Mouse (Mus musculus): ENCODE results near the gene Cdh18. TPM values are rescaled to one million over a fixed set of nuclear protein-coding genes. Genes with fewer than 3 reads are reported as not detected.
A peak's percentile ranks its signal among the peaks of the same experiment; 100 is the strongest.

Gene Cdh18
- 13.0 and 14.0 TPM in 2 replicates for polyA plus RNA-seq (2012; rRNA removed)

DNA sequence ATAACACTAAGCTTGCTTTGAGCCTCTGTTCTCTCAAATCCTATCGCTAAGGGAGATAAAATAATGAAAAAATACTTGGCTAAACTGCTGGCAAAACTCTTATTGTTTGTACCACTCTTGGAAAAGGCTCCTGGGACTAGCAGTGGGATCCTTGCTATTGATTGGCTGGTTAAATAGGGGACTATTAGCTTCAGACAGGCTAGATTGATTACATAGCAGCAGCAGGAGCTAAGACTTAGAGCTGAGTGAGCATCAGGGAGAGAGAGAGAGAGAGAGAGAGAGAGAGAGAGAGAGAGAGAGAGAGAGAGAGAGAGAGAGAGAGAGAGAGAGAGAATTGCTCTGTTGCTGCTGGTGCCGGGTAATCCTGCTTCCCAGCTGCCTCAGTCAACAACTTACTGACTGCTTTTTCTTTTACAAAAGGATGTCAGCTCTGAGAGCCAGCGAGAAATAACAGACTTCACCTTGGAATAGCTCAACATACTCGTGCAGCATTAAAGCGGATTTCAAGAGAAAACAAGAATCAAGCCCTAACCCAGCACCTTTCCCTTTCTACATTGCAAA is at the start of gene Cdh18:
Gene Cdh18 (plus strand): TSS at position 312 of the 561 bp plus-strand sequence.
- H3K4me1 ChIP-seq (ENCODE audit: control insufficient read depth, insufficient read depth, low read length) = no peaks in the 10 kb centered on the region
- H3K4me3 ChIP-seq (ENCODE audit: insufficient read depth, low read length) = peak within 1 kb of the TSS; percentile 29
- no peak for TF ChIP-seq CTCF (IDR thresholded peaks at IDR 0.05; ENCODE audit: extremely low read depth, insufficient read depth, low read length)
- no peak for TF ChIP-seq POLR2A (IDR thresholded peaks at IDR 0.05; ENCODE audit: extremely low read depth, insufficient read depth, low read length)
- no peak within 1 kb of the TSS; the same call in 1 of the 2 replicates for H3K27ac ChIP-seq (ENCODE audit: insufficient read depth, low read length)

DNA sequence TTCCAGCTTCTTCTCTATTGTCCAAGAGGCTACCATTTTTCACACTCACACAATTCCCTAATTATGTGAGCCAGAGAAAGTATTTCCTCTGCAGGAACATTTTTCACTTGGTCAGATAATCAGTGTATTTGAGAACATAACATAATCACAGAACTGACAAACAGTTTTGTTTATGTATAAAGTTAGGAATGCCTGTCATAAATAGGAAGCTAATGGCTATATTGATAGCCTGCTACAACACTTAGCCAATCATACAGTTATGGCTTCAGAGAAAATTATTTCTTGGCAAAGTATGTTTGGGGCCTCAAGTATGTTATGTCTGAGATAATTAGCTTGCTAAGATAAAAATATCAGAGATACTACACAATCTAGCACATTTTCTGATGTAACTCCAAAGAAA is 37.6 kb upstream of the Cdh18 start:
- Histone ChIP-seq H3K4me1 (ENCODE audit: control insufficient read depth, insufficient read depth, low read length) (no peaks in the 10 kb centered on the region), H3K27ac (ENCODE audit: insufficient read depth, low read length) (no peak overlapping the region), H3K4me3 (ENCODE audit: insufficient read depth, low read length) (no peak overlapping the region)
- TF ChIP-seq CTCF (IDR thresholded peaks at IDR 0.05; ENCODE audit: extremely low read depth, insufficient read depth, low read length) (no peak), POLR2A (IDR thresholded peaks at IDR 0.05; ENCODE audit: extremely low read depth, insufficient read depth, low read length) (no peak)

DNA sequence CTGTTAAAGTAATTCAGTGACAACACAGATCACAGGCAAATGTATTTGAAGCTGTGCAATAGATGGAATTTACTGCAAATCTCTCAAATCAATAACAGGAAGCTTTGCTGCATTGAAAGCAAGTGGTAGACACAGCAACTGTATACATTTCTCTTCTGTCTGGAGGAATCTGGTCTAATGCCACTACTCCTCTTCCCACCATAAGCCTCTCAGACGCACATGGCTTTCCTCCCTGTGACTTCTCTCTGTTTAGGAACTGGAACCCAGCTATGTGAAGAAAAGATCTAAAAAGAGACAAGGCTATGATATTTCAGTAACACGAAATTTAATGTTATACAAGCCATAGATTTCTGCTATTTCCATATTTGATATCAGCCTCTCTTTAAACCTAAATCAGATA is 13.0 kb upstream of the Cdh18 start:
- Histone ChIP-seq H3K4me3 (ENCODE audit: insufficient read depth, low read length) (no peak overlapping the region), H3K4me1 (ENCODE audit: control insufficient read depth, insufficient read depth, low read length) (no peaks in the 10 kb centered on the region), H3K27ac (ENCODE audit: insufficient read depth, low read length) (no peak overlapping the region)
- no peak for TF ChIP-seq CTCF (IDR thresholded peaks at IDR 0.05; ENCODE audit: extremely low read depth, insufficient read depth, low read length)
- no peak for TF ChIP-seq POLR2A (IDR thresholded peaks at IDR 0.05; ENCODE audit: extremely low read depth, insufficient read depth, low read length)

DNA sequence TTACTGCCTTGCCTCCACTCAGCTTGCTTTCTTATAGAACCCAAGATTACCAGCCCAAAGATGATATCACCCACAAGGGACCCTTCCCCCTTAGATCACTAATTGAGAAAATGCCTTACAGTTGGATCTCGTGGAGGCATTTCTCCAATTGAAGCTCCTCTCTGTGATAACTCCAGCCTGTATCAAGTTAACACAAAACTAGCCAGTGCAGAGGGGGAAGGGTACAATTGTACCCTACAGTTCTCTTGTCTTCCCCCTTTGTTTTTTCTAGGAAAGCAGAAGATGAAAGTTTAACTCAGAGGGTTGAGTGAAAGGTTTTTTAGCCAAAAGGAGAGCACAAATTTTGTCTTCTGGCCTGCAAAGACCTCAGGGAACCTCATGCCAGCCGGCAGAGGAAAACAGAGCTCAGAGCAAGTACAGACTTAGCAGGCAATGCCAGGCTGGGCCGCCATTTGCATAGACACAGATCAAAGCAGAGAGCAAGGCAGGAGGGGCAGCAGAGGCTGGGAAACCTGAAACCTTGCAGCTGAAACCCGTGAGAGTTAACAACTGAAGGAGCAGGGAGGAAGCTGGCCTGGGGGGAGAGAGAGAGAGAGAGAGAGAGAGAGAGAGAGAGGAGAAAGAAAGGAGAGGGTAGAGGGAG is 29.3 kb downstream of the Cdh18 start:
- Histone ChIP-seq H3K27ac (ENCODE audit: insufficient read depth, low read length) (no peak overlapping the region), H3K4me1 (ENCODE audit: control insufficient read depth, insufficient read depth, low read length) (no peaks in the 10 kb centered on the region), H3K4me3 (ENCODE audit: insufficient read depth, low read length) (no peak overlapping the region)
- TF ChIP-seq CTCF (IDR thresholded peaks at IDR 0.05; ENCODE audit: extremely low read depth, insufficient read depth, low read length) = no peak
- TF ChIP-seq POLR2A (IDR thresholded peaks at IDR 0.05; ENCODE audit: extremely low read depth, insufficient read depth, low read length) = no peak

DNA sequence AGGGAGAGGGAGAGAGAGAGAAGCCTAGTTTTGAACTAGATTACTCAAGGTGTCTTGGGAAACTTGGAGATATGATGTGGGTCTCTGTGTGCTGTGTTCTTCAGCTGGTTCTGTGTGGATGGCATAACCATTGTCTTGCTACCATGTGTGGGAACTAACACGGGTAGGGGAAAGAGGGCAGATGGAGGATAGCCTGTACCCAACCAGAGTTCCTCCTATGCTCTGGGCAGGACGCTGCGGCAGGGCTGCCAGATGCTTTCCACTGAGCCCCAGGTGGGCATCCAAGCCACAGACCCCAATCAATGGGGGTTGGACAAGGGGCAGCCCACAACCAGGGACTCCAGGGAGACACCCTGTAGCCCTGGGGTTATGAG is 29.8 kb downstream of the Cdh18 start:
- Histone ChIP-seq H3K27ac (ENCODE audit: insufficient read depth, low read length) (no peak overlapping the region), H3K4me3 (ENCODE audit: insufficient read depth, low read length) (no peak overlapping the region), H3K4me1 (ENCODE audit: control insufficient read depth, insufficient read depth, low read length) (no peaks in the 10 kb centered on the region)
- no peak for TF ChIP-seq POLR2A (IDR thresholded peaks at IDR 0.05; ENCODE audit: extremely low read depth, insufficient read depth, low read length)
- no peak for TF ChIP-seq CTCF (IDR thresholded peaks at IDR 0.05; ENCODE audit: extremely low read depth, insufficient read depth, low read length)

DNA sequence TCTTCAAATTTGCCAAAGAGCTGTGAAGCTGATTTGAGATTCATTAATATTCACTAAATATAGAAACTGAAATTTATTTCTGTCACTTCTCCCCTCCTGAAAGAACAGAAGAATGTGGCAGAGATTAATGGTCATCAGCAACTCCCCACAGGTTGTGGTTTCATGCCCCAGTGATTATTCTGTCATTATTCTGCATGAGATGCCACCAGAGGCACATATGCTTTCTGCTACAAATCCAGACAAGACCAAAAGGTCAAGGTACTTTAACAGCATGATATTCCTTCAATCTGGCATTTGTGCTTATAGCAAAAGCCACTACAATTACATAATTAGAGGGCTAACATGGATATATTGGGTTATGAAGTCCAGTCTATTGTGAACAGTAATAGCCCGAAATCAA is 35.8 kb downstream of the Cdh18 start:
- Histone ChIP-seq H3K4me1 (ENCODE audit: control insufficient read depth, insufficient read depth, low read length) (no peaks in the 10 kb centered on the region), H3K4me3 (ENCODE audit: insufficient read depth, low read length) (no peak overlapping the region), H3K27ac (ENCODE audit: insufficient read depth, low read length) (no peak overlapping the region)
- TF ChIP-seq CTCF (IDR thresholded peaks at IDR 0.05; ENCODE audit: extremely low read depth, insufficient read depth, low read length) (no peak), POLR2A (IDR thresholded peaks at IDR 0.05; ENCODE audit: extremely low read depth, insufficient read depth, low read length) (no peak)

DNA sequence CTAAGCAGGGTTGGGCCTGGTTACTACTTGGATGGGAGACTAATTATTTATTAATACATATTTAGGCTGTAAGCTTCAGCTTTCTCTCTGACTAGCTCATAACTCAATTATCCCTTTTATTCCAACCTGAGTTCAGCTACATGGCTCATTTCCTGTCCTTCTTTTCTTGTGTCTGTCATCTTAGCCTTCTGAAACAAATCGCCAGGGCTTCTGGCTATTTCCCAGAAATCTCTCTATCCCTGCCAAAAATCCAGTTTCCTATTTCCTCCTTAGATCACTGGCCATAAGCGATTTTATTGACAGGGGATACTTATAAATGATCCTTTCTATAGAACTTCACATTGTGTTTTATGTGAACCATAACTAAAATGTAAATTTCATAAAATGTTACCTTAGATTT is 167.6 kb downstream of the Cdh18 start:
- Histone ChIP-seq H3K4me3 (ENCODE audit: insufficient read depth, low read length) (no peak overlapping the region), H3K4me1 (ENCODE audit: control insufficient read depth, insufficient read depth, low read length) (no peaks in the 10 kb centered on the region), H3K27ac (ENCODE audit: insufficient read depth, low read length) (no peak overlapping the region)
- TF ChIP-seq POLR2A (IDR thresholded peaks at IDR 0.05; ENCODE audit: extremely low read depth, insufficient read depth, low read length) (no peak), CTCF (IDR thresholded peaks at IDR 0.05; ENCODE audit: extremely low read depth, insufficient read depth, low read length) (no peak)

DNA sequence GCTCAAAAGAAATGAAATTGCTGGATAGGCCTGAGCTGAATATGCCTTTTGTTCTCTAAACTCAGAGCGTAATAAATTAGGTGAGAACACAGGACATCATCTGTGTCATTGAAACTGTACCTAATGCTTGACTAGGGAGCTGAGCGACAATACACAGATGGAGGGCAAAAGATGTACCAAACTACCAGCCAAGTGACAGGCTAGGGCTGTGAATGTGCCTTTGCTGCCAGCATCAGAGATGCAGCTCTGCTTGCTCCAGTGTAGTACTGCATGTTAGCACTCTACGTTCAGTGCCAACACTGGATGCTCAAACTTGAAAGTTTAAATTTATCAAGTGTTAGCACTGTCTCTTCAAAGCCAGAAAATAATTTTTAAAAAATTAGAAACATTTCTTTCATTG is 168.9 kb downstream of the Cdh18 start:
- TF ChIP-seq POLR2A (IDR thresholded peaks at IDR 0.05; ENCODE audit: extremely low read depth, insufficient read depth, low read length) = no peak
- TF ChIP-seq CTCF (IDR thresholded peaks at IDR 0.05; ENCODE audit: extremely low read depth, insufficient read depth, low read length) = no peak
- H3K4me1 ChIP-seq (ENCODE audit: control insufficient read depth, insufficient read depth, low read length) = no peaks in the 10 kb centered on the region
- no peak overlapping the region for H3K27ac ChIP-seq (ENCODE audit: insufficient read depth, low read length)
- H3K4me3 ChIP-seq (ENCODE audit: insufficient read depth, low read length) = no peak overlapping the region

DNA sequence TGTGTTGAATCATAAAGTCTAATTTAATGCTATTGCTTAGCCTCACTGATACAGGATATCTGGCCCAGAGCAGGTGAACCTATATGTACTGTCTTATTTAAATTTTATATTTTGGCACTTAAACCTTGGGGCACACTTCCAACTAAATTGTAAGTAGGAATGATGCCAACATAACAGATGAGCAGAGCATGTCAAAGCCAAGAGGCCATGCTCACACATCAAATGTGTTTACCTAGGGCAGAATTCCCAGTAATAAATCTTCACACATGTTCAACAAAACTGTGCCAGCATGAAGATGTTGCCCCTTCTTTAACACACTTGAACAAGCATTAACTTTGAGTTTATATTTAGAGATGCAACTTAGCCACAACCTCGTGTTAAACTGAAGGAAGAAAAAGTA is 177.8 kb downstream of the Cdh18 start:
- H3K27ac ChIP-seq (ENCODE audit: insufficient read depth, low read length) = no peak overlapping the region
- H3K4me1 ChIP-seq (ENCODE audit: control insufficient read depth, insufficient read depth, low read length) = no peaks in the 10 kb centered on the region
- TF ChIP-seq POLR2A (IDR thresholded peaks at IDR 0.05; ENCODE audit: extremely low read depth, insufficient read depth, low read length) = no peak
- H3K4me3 ChIP-seq (ENCODE audit: insufficient read depth, low read length) = no peak overlapping the region

DNA sequence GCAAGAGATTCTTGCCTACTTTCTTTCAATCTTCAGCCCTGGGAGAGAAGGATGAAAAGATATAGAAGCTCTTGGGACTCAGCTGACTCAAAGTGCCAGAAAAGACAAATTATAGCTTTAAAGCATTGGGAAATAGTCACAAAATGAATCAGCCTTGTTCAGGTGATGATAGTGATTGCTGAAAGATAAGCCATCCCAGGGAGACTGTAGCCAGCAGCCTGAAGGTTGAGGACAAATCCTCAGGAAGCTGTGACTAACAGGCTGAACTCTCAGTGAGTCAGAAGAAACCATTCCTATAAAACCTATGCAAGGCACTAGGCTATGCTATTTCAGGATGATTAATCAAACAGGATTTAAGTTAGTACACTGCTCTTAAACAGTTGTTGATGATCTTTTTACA is 184.2 kb downstream of the Cdh18 start:
- no peak overlapping the region for H3K4me3 ChIP-seq (ENCODE audit: insufficient read depth, low read length)
- no peaks in the 10 kb centered on the region for H3K4me1 ChIP-seq (ENCODE audit: control insufficient read depth, insufficient read depth, low read length)
- TF ChIP-seq POLR2A (IDR thresholded peaks at IDR 0.05; ENCODE audit: extremely low read depth, insufficient read depth, low read length) (no peak), CTCF (IDR thresholded peaks at IDR 0.05; ENCODE audit: extremely low read depth, insufficient read depth, low read length) (no peak)
- no peak overlapping the region for H3K27ac ChIP-seq (ENCODE audit: insufficient read depth, low read length)

All from cortical plate, adult 2 months (tissue).